Mouse (Mus musculus): ENCODE data around the gene BC049352. TPM values are rescaled to one million over a fixed set of nuclear protein-coding genes. Genes with fewer than 3 reads are reported as not detected.

The BC049352 gene
- total and polyA plus RNA-seq, 3 experiments: 0.17 TPM; not detected in 2

DNA sequence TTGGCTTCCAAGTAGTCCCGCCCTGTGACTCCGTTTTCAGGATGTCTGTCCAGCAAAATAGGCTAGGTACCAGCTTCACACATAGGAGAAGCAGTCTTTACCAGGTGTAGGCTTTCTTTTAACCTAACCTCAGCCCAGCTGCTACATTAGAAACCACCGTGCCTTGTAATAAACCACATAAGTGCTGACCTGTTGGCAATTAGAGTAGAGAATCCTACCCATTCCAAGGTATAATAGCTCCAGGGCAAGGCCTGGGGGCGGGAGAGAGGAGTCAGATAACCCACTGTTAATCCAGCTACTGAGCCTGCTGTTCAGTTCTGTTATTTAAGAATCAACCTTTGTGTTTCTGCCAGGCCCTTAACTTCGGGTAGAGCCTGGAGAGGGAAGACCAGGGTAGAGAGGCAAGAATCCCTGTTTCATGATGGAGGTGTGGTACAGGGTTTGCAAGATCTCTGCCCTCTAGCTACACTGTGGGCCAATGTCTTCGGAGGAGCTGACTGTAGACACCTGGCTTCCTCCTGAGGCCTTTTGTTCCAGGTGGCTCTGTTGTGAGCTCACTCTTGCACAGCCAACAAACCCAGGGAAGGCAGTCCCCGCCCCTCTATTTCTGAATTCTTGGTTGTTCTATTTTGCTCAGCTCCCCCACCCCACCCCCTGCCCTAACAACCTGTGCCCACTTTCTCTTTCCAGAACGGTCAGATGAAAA is 14.5 kb downstream of the BC049352 start:
- Histone ChIP-seq H3K4me3 (replicated peaks in 1 of 3; ENCODE audit: low read depth in 2 of 3, low read length in 2 of 3, poor library complexity in 1 of 3) (no peak overlapping the region), H3K9me3 (replicated peaks; ENCODE audit: low read length) (no peaks in the 10 kb centered on the region), H3K36me3 (replicated peaks in 1 of 2; ENCODE audit: control insufficient read depth in 1 of 2, insufficient read depth in 1 of 2, low read length in 1 of 2) (no peaks in the 10 kb centered on the region), H3K79me2 (replicated peaks; ENCODE audit: control insufficient read depth, extremely low read depth, insufficient read depth, poor library complexity, severe bottlenecking) (no peaks in the 10 kb centered on the region), H3K4me1 (ENCODE audit: control insufficient read depth in 1 of 2, insufficient read depth in 2 of 2) (peaks cover 0 to 23% of the 10 kb centered on the region in 2 experiments; a peak in 2 of 4 replicates), H3K4me2 (ENCODE audit: insufficient read depth, low read depth, poor library complexity, severe bottlenecking) (no peak overlapping the region), H3K27ac (ENCODE audit: insufficient read depth, low read depth) (no peak overlapping the region), H3K9ac (ENCODE audit: insufficient read depth, low read depth) (no peak overlapping the region), H3K27me3 (replicated peaks) (peaks cover 2% of the 10 kb centered on the region)
- in situ Hi-C loops (cut with MboI; ENCODE audit: low pct_ligation_motif_present, low pct_unique_long_range_greater_than_20kb, low sequenced_read_pairs) (no loop called here), dilution Hi-C loops (cut with MboI; ENCODE audit: extremely low pct_ligation_motif_present, extremely low pct_unique_long_range_greater_than_20kb, low sequenced_read_pairs) (no loop called here)
- DNase-seq (ENCODE audit: extremely low read depth): no peak
- TF ChIP-seq BHLHE40 (IDR thresholded peaks at IDR 0.05; ENCODE audit: low read depth, low read length) (no peak), ETS1 (conservative IDR thresholded peaks at IDR 0.05; ENCODE audit: low read depth, low read length) (no peak), JUN (IDR thresholded peaks at IDR 0.05; ENCODE audit: insufficient read depth, low read depth, low read length) (no peak), EP300 (IDR thresholded peaks at IDR 0.05; ENCODE audit: low read length) (no peak), IRF4 (IDR thresholded peaks at IDR 0.05; ENCODE audit: low read depth, low read length) (no peak), PAX5 (IDR thresholded peaks at IDR 0.05; ENCODE audit: low read length) (no peak), ELF1 (IDR thresholded peaks at IDR 0.05; ENCODE audit: low read depth, low read length) (no peak), E2F4 (IDR thresholded peaks at IDR 0.05; ENCODE audit: insufficient replicate concordance, low read depth, low read length) (no peak), MAZ (IDR thresholded peaks at IDR 0.05; ENCODE audit: low read depth, low read length) (no peak), USF2 (conservative IDR thresholded peaks at IDR 0.05; ENCODE audit: low read depth, low read length) (no peak), GABPA (IDR thresholded peaks at IDR 0.05; ENCODE audit: insufficient replicate concordance, low read depth, low read length) (no peak), CTCF (conservative IDR thresholded peaks at IDR 0.05 in 1 of 2, IDR thresholded peaks at IDR 0.05 in 1 of 2; ENCODE audit: low read depth in 2 of 2, low read length in 2 of 2) (no peak), SMC3 (IDR thresholded peaks at IDR 0.05; ENCODE audit: low read depth, low read length) (no peak)

DNA sequence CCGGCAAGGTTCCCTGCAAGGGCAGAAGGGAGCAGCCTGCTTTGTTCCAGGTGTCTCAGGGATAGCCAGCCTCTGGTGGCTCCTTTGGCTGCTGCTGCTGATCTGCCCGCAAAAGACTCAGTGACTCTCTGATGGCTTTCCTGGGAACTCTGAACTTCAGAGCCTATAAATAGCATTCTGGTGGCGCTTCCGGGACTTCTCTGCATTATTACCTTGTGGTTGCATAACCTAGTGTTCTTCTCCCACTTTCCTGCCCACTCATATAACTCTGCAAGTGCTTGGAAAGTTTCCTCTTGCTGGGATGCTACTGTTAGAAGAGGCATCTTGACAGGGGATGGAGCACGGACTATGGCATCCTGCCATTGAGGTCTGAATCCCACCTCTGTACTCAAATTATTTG is 15.7 kb downstream of the BC049352 start:
- H3K4me3 ChIP-seq (replicated peaks in 1 of 3; ENCODE audit: low read depth in 2 of 3, low read length in 2 of 3, poor library complexity in 1 of 3): no peak overlapping the region
- no peak overlapping the region for H3K9ac ChIP-seq (ENCODE audit: insufficient read depth, low read depth)
- no peak for DNase-seq (ENCODE audit: extremely low read depth)
- H3K4me1 ChIP-seq (ENCODE audit: control insufficient read depth in 1 of 2, insufficient read depth in 2 of 2): peaks cover 6 to 20% of the 10 kb centered on the region in 2 experiments; a peak in 3 of 4 replicates
- no peaks in the 10 kb centered on the region for H3K9me3 ChIP-seq (replicated peaks; ENCODE audit: low read length)
- no peak for TF ChIP-seq PAX5 (IDR thresholded peaks at IDR 0.05; ENCODE audit: low read length)
- no peak for TF ChIP-seq POLR2A (IDR thresholded peaks at IDR 0.05; ENCODE audit: low read depth, low read length)
- TF ChIP-seq ZMIZ1 (IDR thresholded peaks at IDR 0.05; ENCODE audit: low read depth, low read length): no peak
- TF ChIP-seq MYC (IDR thresholded peaks at IDR 0.05; ENCODE audit: low read depth, low read length): no peak
- no peak for TF ChIP-seq ZKSCAN1 (IDR thresholded peaks at IDR 0.05; ENCODE audit: borderline replicate concordance, low read depth, low read length)
- TF ChIP-seq ZC3H11A (IDR thresholded peaks at IDR 0.05; ENCODE audit: low read depth, low read length): no peak
- TF ChIP-seq CHD2 (IDR thresholded peaks at IDR 0.05; ENCODE audit: low read length): no peak
- no peak for TF ChIP-seq POLR2AphosphoS2 (IDR thresholded peaks at IDR 0.05; ENCODE audit: low read depth, low read length)
- TF ChIP-seq SIN3A (IDR thresholded peaks at IDR 0.05; ENCODE audit: low read length): no peak
- no peak for TF ChIP-seq TCF12 (IDR thresholded peaks at IDR 0.05; ENCODE audit: low read depth, low read length)
- TF ChIP-seq MXI1 (IDR thresholded peaks at IDR 0.05; ENCODE audit: low read depth, low read length): no peak
- no peak for TF ChIP-seq TBP (conservative IDR thresholded peaks at IDR 0.05; ENCODE audit: low read depth, low read length)
- no peak for TF ChIP-seq MEF2A (IDR thresholded peaks at IDR 0.05; ENCODE audit: borderline replicate concordance, low read depth, low read length)
- no peak for TF ChIP-seq CTCF (conservative IDR thresholded peaks at IDR 0.05 in 1 of 2, IDR thresholded peaks at IDR 0.05 in 1 of 2; ENCODE audit: low read depth in 2 of 2, low read length in 2 of 2)
- TF ChIP-seq ZNF384 (IDR thresholded peaks at IDR 0.05; ENCODE audit: low read depth, low read length): no peak
- no peak for TF ChIP-seq USF2 (conservative IDR thresholded peaks at IDR 0.05; ENCODE audit: low read depth, low read length)
- no peaks in the 10 kb centered on the region for H3K79me2 ChIP-seq (replicated peaks; ENCODE audit: control insufficient read depth, extremely low read depth, insufficient read depth, poor library complexity, severe bottlenecking)
- in situ Hi-C loops (cut with MboI; ENCODE audit: low pct_ligation_motif_present, low pct_unique_long_range_greater_than_20kb, low sequenced_read_pairs) (no loop called here), dilution Hi-C loops (cut with MboI; ENCODE audit: extremely low pct_ligation_motif_present, extremely low pct_unique_long_range_greater_than_20kb, low sequenced_read_pairs) (no loop called here)
- H3K36me3 ChIP-seq (replicated peaks in 1 of 2; ENCODE audit: control insufficient read depth in 1 of 2, insufficient read depth in 1 of 2, low read length in 1 of 2): no peaks in the 10 kb centered on the region
- H3K27ac ChIP-seq (ENCODE audit: insufficient read depth, low read depth): no peak overlapping the region
- peaks cover 2% of the 10 kb centered on the region for H3K27me3 ChIP-seq (replicated peaks)
- H3K4me2 ChIP-seq (ENCODE audit: insufficient read depth, low read depth, poor library complexity, severe bottlenecking): no peak overlapping the region

All from CH12.LX (cell line).